Mouse (Mus musculus): ENCODE results near the gene Kcnj14.

DNA sequence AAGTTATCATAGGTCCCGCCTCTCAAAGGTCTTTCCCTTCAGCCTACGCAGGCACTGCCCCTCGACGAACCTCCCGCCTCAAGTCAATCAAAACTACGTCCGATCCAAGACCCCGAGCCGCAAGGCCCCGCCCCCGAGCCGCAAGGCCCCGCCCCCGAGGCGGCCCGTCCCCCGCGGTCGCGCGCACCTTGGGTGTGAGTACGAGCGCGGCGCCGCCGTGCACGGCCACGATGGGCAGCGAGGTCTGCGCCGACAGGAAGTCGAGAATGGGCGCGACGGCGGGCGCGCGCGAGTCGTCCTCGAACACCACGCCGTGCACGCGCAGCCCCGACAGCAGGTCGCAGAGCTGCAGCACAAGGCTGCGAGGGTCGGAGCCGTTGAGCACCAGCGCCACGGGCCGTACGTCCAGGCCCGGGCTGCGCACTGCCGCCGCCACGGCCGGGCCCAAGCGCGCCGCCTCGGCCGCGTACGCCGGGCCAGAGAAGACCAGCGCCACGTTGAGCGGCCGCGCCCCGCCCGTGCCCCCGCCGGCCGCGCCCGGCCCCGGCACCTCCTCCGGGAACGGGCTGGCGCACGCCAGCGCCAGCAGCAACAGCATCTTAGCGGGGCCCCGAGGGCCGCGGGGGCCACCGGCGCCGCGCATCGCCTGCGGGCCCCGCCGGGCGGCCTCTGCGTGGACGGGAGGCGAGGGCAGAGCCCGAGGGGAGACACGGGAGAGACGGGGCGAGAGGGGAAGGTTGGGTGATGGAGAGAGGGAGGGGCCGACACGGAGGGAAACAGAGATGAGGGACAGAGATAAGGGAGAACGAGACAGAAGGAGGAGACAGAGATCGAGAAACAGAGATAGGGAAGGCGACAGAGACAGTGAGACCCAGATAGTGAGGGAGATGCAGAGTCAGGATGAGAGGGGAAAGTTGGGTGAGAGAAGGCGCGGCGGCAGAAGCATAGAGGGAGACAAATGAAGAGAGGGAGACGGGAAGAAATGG, 41.6 kb upstream of the Kcnj14 start:
- TF ChIP-seq POLR2A (IDR thresholded peaks at IDR 0.05; ENCODE audit: insufficient read length, low read depth): peak; percentile 97
- TF ChIP-seq TCF12 (IDR thresholded peaks at IDR 0.05; ENCODE audit: insufficient read depth, poor library complexity, severe bottlenecking): no peak
- no peak for TF ChIP-seq USF1 (IDR thresholded peaks at IDR 0.05; ENCODE audit: low read depth)
- TF ChIP-seq MYOG (IDR thresholded peaks at IDR 0.05; ENCODE audit: control insufficient read depth in 1 of 3, insufficient read depth in 1 of 3, insufficient read length in 2 of 3, low read depth in 2 of 3): peak in 2 of 3 experiments; percentile 5 to 7
- TF ChIP-seq MAX (IDR thresholded peaks at IDR 0.05; ENCODE audit: low read depth): no peak
- no peak for TF ChIP-seq E2F4 (IDR thresholded peaks at IDR 0.05; ENCODE audit: insufficient read depth)
- peak; percentile 87 for TF ChIP-seq POLR2AphosphoS2 (IDR thresholded peaks at IDR 0.05; ENCODE audit: insufficient read length, low read depth)
